Mouse (Mus musculus) natural killer cell, adult 2 months (primary cell): Measurements from ENCODE around the gene Zmynd8.

Source experiments
- DNase-seq, 2 experiments: peaks; one replicate each; pipeline ENCODE4 v3.0.0; 2022; ENCODE audit warnings: low spot score in 2 of 2

Zmynd8 gene

GRCm38 (mm10) chr2:165880501-165881182, 18.2 kb downstream of the Zmynd8 start:
- no peak for DNase-seq

- DNase-seq, result no peak
Observed at GRCm38 (mm10) chr2:165879403-165880178, 19.2 kb downstream of the Zmynd8 start.

- DNase-seq, result no peak
Observed at GRCm38 (mm10) chr2:165878907-165879361, 19.9 kb downstream of the Zmynd8 start.

- DNase-seq, result no peak
Observed at GRCm38 (mm10) chr2:165878021-165878585, 20.7 kb downstream of the Zmynd8 start.

GRCm38 (mm10) chr2:165877180-165877579, 21.6 kb downstream of the Zmynd8 start:
- no peak for DNase-seq

- DNase-seq, result no peak
Observed at GRCm38 (mm10) chr2:165876201-165876918, 22.5 kb downstream of the Zmynd8 start.

- DNase-seq, result no peak
Observed at GRCm38 (mm10) chr2:165875406-165875955, 23.3 kb downstream of the Zmynd8 start.

- DNase-seq, result no peak
Observed at GRCm38 (mm10) chr2:165874461-165875339, 24.1 kb downstream of the Zmynd8 start.

- DNase-seq, result no peak
Observed at GRCm38 (mm10) chr2:165873777-165874176, 25.0 kb downstream of the Zmynd8 start.

GRCm38 (mm10) chr2:165873196-165873595, 25.6 kb downstream of the Zmynd8 start:
- DNase-seq, result no peak

- DNase-seq, result no peak
Observed at GRCm38 (mm10) chr2:165869257-165869656, 29.6 kb downstream of the Zmynd8 start.

- no peak for DNase-seq
Observed at GRCm38 (mm10) chr2:165868522-165869175, 30.2 kb downstream of the Zmynd8 start.

GRCm38 (mm10) chr2:165867549-165867948, 31.3 kb downstream of the Zmynd8 start:
- no peak for DNase-seq

GRCm38 (mm10) chr2:165866951-165867387, 31.8 kb downstream of the Zmynd8 start:
- no peak for DNase-seq

GRCm38 (mm10) chr2:165866412-165866811, 32.4 kb downstream of the Zmynd8 start:
- no peak for DNase-seq

- no peak for DNase-seq
Observed at GRCm38 (mm10) chr2:165864769-165865168, 34.0 kb downstream of the Zmynd8 start.

- no peak for DNase-seq
Observed at GRCm38 (mm10) chr2:165861683-165862594, 36.9 kb downstream of the Zmynd8 start.

GRCm38 (mm10) chr2:165860962-165861682, 37.7 kb downstream of the Zmynd8 start:
- DNase-seq, result no peak
